Mouse (Mus musculus) c-Kit-positive CD71-negative TER-119-negative erythroid progenitor cells, embryonic 14.5 days (primary cell): ENCODE results near the gene Plpp2.

ENCODE experiments used
- DNase-seq: peaks from one replicate; pipeline ENCODE4 v3.0.0-alpha.2; 2013; ENCODE audit warnings: low read depth

Gene Plpp2

DNA sequence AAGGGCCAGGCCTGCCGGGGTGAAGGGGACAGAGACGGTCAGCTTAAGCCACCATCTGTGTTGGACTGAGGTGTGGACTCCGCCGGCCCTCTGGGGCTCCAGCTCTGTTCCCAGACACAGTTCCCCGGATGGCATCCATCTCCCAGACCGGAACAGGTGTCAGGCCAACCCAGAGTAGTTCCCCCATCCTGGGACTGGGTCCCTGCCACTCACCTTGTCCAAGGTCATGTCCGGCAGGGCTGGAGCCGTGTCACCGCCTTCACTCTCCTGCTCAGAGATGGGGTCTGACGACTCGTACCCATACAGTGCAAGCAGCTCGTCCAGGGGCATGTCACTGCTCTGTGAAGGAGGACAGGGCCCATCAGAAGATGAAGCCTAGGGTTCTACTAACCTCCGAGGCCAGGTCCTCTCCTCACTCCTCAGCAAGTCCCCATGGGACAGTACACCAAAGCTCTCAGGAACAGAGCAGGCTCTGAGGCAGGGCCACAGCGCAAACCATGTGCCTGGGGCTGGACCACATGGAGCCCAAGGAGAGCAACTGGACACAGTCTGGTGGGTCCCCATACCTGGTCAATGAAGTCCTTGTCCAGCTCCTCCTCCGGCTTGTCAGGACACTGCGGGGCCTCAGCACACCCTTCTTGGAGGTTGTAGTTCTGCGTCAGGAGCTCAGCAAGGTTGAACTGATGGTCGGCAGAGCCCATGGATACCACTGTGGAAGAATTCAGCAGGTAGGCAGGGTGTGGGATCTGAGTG, 15.6 kb upstream of the Plpp2 start:
- DNase-seq: no peak

GRCm38 (mm10) chr10:79548546-79548945, 14.9 kb upstream of the Plpp2 start:
- no peak for DNase-seq

- no peak for DNase-seq
Measured at GRCm38 (mm10) chr10:79547148-79547675, 13.6 kb upstream of the Plpp2 start.

- DNase-seq: no peak
Measured at GRCm38 (mm10) chr10:79546483-79546882, 12.9 kb upstream of the Plpp2 start.

GRCm38 (mm10) chr10:79545891-79546290, 12.3 kb upstream of the Plpp2 start:
- no peak for DNase-seq

- DNase-seq: no peak
Measured at GRCm38 (mm10) chr10:79544631-79545030, 11.0 kb upstream of the Plpp2 start.

DNA sequence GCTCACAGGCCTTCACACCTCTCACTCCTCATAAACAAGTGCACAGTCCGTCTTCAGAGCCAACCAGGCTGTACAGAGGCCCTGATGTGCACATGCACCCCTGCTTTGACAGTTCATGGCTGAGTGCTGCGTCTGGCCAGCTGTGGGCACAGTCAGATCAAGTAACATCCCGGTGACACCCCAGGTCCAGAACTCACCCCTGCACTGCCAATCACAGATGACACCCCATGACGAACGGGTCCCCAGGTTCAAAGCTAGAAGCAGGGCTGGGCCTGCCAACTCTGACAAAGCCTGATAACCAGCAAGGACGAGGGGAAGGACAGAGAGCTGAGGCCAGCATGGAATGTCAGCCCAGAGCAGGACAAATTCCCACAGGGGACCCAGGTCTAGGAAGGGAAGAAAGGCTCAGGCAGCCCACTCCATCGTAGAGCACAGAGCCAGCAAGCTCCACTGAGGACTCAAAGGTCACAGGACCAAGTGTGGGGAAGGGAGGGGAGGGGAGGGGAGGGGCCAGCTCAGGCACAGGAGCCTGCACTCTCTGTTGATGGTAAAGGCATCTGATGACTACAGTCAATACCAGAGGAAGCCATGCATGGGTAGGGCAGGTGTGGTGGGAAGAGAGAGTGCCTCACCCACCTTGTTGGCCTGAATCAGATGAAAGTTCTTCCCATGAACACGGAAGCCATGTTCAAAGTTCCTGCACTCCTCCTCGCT, 10.4 kb upstream of the Plpp2 start:
- no peak for DNase-seq

DNA sequence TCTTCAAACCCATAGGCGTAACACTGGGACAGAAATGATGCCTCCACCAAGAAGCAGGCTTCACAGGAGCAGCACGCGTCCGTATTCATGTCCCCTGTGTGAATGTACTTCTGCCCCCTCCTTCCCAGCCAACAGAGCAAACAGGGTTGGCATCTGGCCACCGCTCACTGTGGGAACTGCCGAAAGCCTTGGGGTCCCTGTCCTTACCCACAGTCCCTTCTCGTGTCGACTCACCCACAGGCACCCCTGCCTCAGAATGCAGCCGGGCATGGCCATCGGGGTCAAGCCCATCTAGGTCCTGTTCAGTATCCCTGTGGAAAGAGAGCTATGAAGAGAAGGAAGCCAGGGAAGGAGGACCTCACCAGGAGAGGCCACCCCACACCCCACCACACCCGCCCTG, 8.6 kb upstream of the Plpp2 start:
- DNase-seq: no peak

- no peak for DNase-seq
Measured at GRCm38 (mm10) chr10:79541522-79541921, 7.9 kb upstream of the Plpp2 start.

DNA sequence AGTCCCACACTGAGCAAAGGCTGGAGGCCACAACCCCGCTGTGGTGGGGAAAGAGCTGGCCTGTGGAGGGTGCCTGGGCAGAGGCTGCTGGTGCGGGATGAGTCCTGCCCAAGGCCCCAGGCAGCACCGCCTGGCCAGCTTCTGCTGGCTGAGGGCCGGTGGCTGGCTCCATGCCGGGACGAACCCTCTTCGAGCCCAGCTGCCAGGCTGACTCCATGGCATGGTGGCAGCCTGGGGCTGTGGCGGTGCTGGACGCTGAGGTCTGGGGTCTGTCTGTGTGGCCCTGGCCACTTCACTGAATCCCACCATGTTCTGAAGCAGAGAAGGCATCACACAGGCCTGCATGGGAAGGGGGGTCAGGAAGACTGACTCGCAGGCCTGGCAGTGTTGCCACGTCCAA, 7.2 kb upstream of the Plpp2 start:
- DNase-seq: no peak

DNA sequence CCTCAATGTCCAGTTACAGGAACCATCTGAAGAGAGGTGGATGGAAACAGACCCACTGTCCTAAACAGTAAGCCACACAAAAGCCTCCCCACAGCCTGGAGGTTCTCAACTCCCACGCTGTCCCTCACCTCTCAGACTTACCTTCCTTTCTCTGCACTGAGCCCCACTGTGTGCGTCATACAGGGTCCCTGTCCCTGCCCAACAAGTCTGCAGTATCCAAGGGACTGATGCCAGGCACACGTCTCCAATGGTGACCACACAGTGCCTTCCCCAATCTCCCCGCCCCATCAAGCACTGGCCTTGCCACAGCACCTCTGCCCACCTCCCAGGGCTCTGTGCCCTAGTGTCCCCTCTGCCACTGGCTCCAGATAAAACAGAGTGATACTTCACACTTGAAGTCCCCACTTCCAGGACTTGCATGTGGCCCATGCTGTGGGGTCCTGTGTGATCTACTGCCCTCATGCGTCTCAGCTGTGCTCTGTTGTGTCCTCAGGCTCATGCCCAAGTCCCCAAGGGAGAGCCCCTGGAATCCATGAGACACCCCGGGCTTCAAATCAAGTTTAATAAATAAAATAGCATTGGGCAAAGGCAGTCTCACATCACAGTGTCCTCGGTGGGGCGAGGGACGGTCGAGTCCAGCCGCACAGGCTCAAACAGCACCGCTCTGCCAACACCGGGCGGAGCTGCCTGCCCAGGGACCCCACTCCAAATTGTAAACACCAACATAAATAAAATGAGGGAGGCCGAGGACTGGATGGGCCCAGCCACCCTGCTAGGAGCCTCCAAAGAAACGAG, 6.3 kb upstream of the Plpp2 start:
- DNase-seq: no peak

DNA sequence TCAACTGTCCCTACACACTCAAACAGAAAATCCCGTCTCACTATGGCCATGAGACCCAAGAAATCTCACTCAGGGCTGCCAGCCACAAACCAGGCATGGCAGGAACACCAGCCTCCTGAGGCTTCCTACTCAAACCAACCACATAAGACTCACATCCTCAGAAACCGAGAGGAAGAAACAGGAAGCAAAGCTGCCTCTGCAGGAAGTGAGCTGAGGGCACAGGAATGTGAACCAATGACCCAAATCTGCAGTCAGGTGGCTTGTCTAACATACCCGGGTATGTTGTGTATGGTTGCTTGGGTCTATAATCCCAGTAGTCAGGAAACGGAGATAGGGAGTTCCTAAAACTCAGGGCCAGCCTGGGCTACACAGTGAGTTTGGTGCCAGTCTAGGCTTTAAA, 5.3 kb upstream of the Plpp2 start:
- DNase-seq: no peak

GRCm38 (mm10) chr10:79538323-79538722, 4.7 kb upstream of the Plpp2 start:
- DNase-seq: no peak

GRCm38 (mm10) chr10:79537781-79538180, 4.2 kb upstream of the Plpp2 start:
- no peak for DNase-seq

DNA sequence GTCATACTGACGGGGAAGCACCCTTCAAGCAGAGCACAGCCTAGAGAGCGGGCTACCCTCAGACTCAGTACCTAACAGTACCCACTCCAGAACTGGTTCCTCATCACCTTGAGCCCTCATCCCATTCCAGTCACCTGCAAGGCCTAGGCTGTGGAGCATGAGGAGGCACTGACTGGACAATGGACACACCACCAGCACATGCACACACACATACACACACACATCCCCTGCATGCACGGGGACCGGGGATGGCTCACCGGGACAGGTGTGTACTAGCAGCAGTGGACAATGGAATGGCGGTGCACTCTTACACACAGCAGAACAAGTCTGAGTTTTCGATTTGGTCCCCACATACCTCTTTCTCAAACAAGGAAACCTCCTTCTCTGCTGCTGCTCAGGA, 3.7 kb upstream of the Plpp2 start:
- no peak for DNase-seq

- no peak for DNase-seq
Measured at GRCm38 (mm10) chr10:79536461-79537080, 3.0 kb upstream of the Plpp2 start.

DNA sequence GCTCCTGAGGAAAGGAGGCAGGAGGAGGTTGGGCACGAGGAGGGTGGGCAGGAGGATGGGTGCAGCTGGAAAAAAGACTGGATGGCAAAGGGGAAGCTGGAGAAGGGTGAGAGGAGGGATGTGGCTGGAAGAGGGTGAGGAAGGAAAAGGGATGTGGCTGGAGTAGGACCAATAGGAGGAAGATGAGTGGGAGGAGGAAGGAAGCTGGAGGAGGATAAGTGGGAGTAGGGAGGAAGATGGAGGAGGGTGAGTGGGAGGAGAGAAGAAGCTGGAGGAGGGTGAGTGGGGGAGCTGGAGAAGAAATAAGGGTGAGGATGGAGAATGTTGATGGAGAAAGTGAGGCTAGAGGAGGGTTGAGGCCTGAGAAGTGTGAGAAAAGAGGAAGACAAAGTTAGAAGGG, 1.8 kb upstream of the Plpp2 start:
- no peak for DNase-seq

GRCm38 (mm10) chr10:79534426-79534825, 830 bp upstream of the Plpp2 start:
- no peak for DNase-seq

- DNase-seq: no peak
Measured at GRCm38 (mm10) chr10:79532678-79533077, 918 bp downstream of the Plpp2 start.

DNA sequence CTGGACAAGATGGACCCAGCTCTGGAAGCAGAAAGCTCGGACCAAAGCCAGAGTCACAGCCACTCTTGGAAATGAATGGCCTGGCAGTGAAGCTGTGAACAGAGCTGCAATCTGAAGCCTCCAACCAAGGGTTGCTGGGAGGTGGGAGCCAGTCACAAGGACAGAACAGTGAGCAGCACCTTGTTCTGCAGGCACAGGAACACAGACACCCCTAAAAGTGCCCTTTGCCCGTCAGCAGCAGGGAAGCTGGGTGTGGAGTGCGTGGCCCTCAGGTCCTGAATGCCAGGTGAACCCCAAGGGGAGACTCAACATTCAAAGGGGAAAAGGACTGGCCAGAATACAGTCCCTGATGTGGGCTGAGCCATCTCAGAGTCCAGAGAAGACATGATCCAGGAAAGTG, 2.0 kb downstream of the Plpp2 start:
- DNase-seq: no peak

DNA sequence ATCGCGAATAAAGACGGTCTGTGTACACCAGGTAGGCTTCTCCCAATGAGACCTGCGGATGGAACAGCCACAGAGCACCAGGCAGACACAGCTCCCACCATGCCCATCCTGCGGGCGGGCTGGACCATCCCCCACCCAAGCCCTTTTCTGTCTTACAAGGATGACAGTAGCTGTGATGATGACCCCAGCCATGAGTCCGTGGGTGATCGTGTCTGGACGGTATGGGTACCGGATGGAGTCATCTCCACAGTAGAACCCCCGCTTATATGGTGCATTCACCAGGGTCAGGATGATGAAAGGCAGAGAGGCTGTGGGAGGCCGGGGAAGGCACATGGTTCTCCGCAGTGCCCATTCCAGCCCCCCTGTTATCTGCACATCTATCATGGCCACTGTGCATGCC, 2.9 kb downstream of the Plpp2 start:
- no peak for DNase-seq

DNA sequence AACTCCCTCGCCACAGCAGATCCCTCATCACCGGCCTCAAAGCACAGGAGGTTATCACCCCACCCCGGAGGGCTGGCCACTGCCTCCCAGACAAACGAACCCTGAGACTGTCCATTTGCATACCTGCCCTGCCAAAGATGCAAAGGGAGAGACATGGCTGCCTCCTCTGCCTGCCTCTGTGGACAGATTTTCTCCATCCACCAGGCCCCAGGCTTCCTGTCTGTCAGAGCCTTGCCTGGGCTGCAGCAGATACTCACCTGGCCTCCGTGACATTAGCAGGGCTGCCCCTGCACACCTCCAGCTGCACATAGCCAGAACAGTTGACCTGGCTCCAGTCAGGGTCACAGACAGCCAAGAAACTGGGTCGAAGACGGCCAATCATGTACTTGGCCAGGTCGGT, 3.4 kb downstream of the Plpp2 start:
- no peak for DNase-seq
